Mouse (Mus musculus): ENCODE results near the gene 2210016F16Rik. TPM values are rescaled to one million over a fixed set of nuclear protein-coding genes. Genes with fewer than 3 reads are reported as not detected.
A peak's percentile ranks its signal among the peaks of the same experiment; 100 is the strongest.

Gene 2210016F16Rik
- polyA plus RNA-seq, 1 experiment from 2014 or later: 31.2 TPM

GRCm38 (mm10) chr13:58389324-58389951 is 4.4 kb upstream of the 2210016F16Rik start:
- ATAC-seq (ENCODE audit: insufficient read depth, low FRiP score, low TSS enrichment): no peak
- WGBS: 78% methylated on average over 2 of the region's 2 CpGs
- H3K27me3 ChIP-seq (ENCODE audit: control insufficient read depth, insufficient read depth, low read length): no peaks in the 10 kb centered on the region
- H3K4me2 ChIP-seq (ENCODE audit: low read depth): no peak overlapping the region
- no peak overlapping the region for H3K9ac ChIP-seq (ENCODE audit: low read length)
- H3K4me3 ChIP-seq (ENCODE audit: low read depth, low read length): no peak overlapping the region
- H3K27ac ChIP-seq (ENCODE audit: low read depth, low read length): no peak overlapping the region
- no peaks in the 10 kb centered on the region for H3K9me3 ChIP-seq (ENCODE audit: control insufficient read depth, low read length)
- no peaks in the 10 kb centered on the region for H3K36me3 ChIP-seq (ENCODE audit: control insufficient read depth, insufficient read depth, low read length)
- H3K4me1 ChIP-seq (ENCODE audit: control insufficient read depth, insufficient read depth, low read length): no peaks in the 10 kb centered on the region; the same call in 1 of the 2 replicates
- no peak for DNase-seq (ENCODE audit: low spot score)

- H3K36me3 ChIP-seq (ENCODE audit: control insufficient read depth, insufficient read depth, low read length): no peaks in the 10 kb centered on the region
- no peak overlapping the region for H3K27ac ChIP-seq (ENCODE audit: low read depth, low read length)
- no peaks in the 10 kb centered on the region for H3K9me3 ChIP-seq (ENCODE audit: control insufficient read depth, low read length)
- H3K27me3 ChIP-seq (ENCODE audit: control insufficient read depth, insufficient read depth, low read length): no peaks in the 10 kb centered on the region
- ATAC-seq (ENCODE audit: insufficient read depth, low FRiP score, low TSS enrichment): no peak
- WGBS: 58% methylated on average over 3 of the region's 3 CpGs
- DNase-seq (ENCODE audit: low spot score): no peak
- no peak overlapping the region for H3K4me3 ChIP-seq (ENCODE audit: low read depth, low read length)
- H3K9ac ChIP-seq (ENCODE audit: low read length): no peak overlapping the region
- no peaks in the 10 kb centered on the region; the same call in 1 of the 2 replicates for H3K4me1 ChIP-seq (ENCODE audit: control insufficient read depth, insufficient read depth, low read length)
- no peak overlapping the region for H3K4me2 ChIP-seq (ENCODE audit: low read depth)
Measured at GRCm38 (mm10) chr13:58388379-58388778, 3.4 kb upstream of the 2210016F16Rik start.

- no peaks in the 10 kb centered on the region for H3K9me3 ChIP-seq (ENCODE audit: control insufficient read depth, low read length)
- WGBS: 18% methylated on average over 7 of the region's 7 CpGs
- no peak overlapping the region for H3K9ac ChIP-seq (ENCODE audit: low read length)
- H3K27ac ChIP-seq (ENCODE audit: low read depth, low read length): no peak overlapping the region
- DNase-seq (ENCODE audit: low spot score) (peak; percentile 72), ATAC-seq (ENCODE audit: insufficient read depth, low FRiP score, low TSS enrichment) (no peak)
- H3K4me2 ChIP-seq (ENCODE audit: low read depth): no peak overlapping the region
- H3K36me3 ChIP-seq (ENCODE audit: control insufficient read depth, insufficient read depth, low read length): no peaks in the 10 kb centered on the region
- H3K4me3 ChIP-seq (ENCODE audit: low read depth, low read length): no peak overlapping the region
- H3K4me1 ChIP-seq (ENCODE audit: control insufficient read depth, insufficient read depth, low read length): no peaks in the 10 kb centered on the region; the same call in 1 of the 2 replicates
- no peaks in the 10 kb centered on the region for H3K27me3 ChIP-seq (ENCODE audit: control insufficient read depth, insufficient read depth, low read length)
Measured at GRCm38 (mm10) chr13:58387948-58388347, 2.9 kb upstream of the 2210016F16Rik start.

- H3K4me3 ChIP-seq (ENCODE audit: low read depth, low read length): peak overlapping the region; percentile 79
- WGBS: 89% methylated on average over 7 of the region's 7 CpGs
Measured at GRCm38 (mm10) chr13:58385547-58385920, 509 bp upstream of the 2210016F16Rik start.

GRCm38 (mm10) chr13:58384371-58384770 is 654 bp downstream of the 2210016F16Rik start:
- no peak; the same call in 1 of the 2 replicates for ATAC-seq (ENCODE audit: insufficient read depth, low FRiP score, low TSS enrichment)
- Histone ChIP-seq H3K27me3 (ENCODE audit: control insufficient read depth, insufficient read depth, low read length) (no peaks in the 10 kb centered on the region), H3K4me2 (ENCODE audit: low read depth) (peak overlapping the region; percentile 80), H3K9ac (ENCODE audit: low read length) (peak overlapping the region; percentile 76), H3K4me3 (ENCODE audit: low read depth, low read length) (peak overlapping the region; percentile 79), H3K27ac (ENCODE audit: low read depth, low read length) (no peak overlapping the region), H3K36me3 (ENCODE audit: control insufficient read depth, insufficient read depth, low read length) (peaks cover 21% of the 10 kb centered on the region), H3K9me3 (ENCODE audit: control insufficient read depth, low read length) (peaks cover 9% of the 10 kb centered on the region; the same call in 1 of the 2 replicates), H3K4me1 (ENCODE audit: control insufficient read depth, insufficient read depth, low read length) (no peaks in the 10 kb centered on the region; the same call in 1 of the 2 replicates)
- WGBS: 60% methylated on average over 10 of the region's 11 CpGs
- no peak for DNase-seq (ENCODE audit: low spot score)

More at GRCm38 (mm10) chr13:58385547-58385920, 509 bp upstream of the 2210016F16Rik start:
- no peak for ATAC-seq (ENCODE audit: insufficient read depth, low FRiP score, low TSS enrichment)
- Histone ChIP-seq H3K9ac (ENCODE audit: low read length) (peak overlapping the region; percentile 76), H3K27ac (ENCODE audit: low read depth, low read length) (no peak overlapping the region), H3K27me3 (ENCODE audit: control insufficient read depth, insufficient read depth, low read length) (no peaks in the 10 kb centered on the region), H3K9me3 (ENCODE audit: control insufficient read depth, low read length) (peaks cover 9% of the 10 kb centered on the region; the same call in 1 of the 2 replicates), H3K4me2 (ENCODE audit: low read depth) (peak overlapping the region; percentile 80), H3K36me3 (ENCODE audit: control insufficient read depth, insufficient read depth, low read length) (peaks cover 17% of the 10 kb centered on the region), H3K4me1 (ENCODE audit: control insufficient read depth, insufficient read depth, low read length) (no peaks in the 10 kb centered on the region; the same call in 1 of the 2 replicates)
- DNase-seq (ENCODE audit: low spot score): no peak

GRCm38 (mm10) chr13:58373153-58373470 is 11.9 kb downstream of the 2210016F16Rik start:
- no peak for DNase-seq (ENCODE audit: low spot score)
- H3K36me3 ChIP-seq (ENCODE audit: control insufficient read depth, insufficient read depth, low read length): no peaks in the 10 kb centered on the region
- no peak overlapping the region for H3K4me3 ChIP-seq (ENCODE audit: low read depth, low read length)
- no peak overlapping the region for H3K9ac ChIP-seq (ENCODE audit: low read length)
- H3K27me3 ChIP-seq (ENCODE audit: control insufficient read depth, insufficient read depth, low read length): no peaks in the 10 kb centered on the region
- no peak for ATAC-seq (ENCODE audit: insufficient read depth, low FRiP score, low TSS enrichment)
- no peaks in the 10 kb centered on the region for H3K9me3 ChIP-seq (ENCODE audit: control insufficient read depth, low read length)
- no peak overlapping the region for H3K27ac ChIP-seq (ENCODE audit: low read depth, low read length)
- no peak overlapping the region for H3K4me2 ChIP-seq (ENCODE audit: low read depth)
- H3K4me1 ChIP-seq (ENCODE audit: control insufficient read depth, insufficient read depth, low read length): no peaks in the 10 kb centered on the region
- WGBS: 95% methylated on average over 2 of the region's 2 CpGs

- ATAC-seq (ENCODE audit: insufficient read depth, low FRiP score, low TSS enrichment): no peak
- DNase-seq (ENCODE audit: low spot score): no peak
- H3K4me2 ChIP-seq (ENCODE audit: low read depth): no peak overlapping the region
- H3K27ac ChIP-seq (ENCODE audit: low read depth, low read length): no peak overlapping the region
- no peaks in the 10 kb centered on the region for H3K36me3 ChIP-seq (ENCODE audit: control insufficient read depth, insufficient read depth, low read length)
- WGBS: 88% methylated on average over 5 of the region's 5 CpGs
- no peaks in the 10 kb centered on the region for H3K27me3 ChIP-seq (ENCODE audit: control insufficient read depth, insufficient read depth, low read length)
- H3K9me3 ChIP-seq (ENCODE audit: control insufficient read depth, low read length): no peaks in the 10 kb centered on the region
- H3K4me3 ChIP-seq (ENCODE audit: low read depth, low read length): no peak overlapping the region
- H3K9ac ChIP-seq (ENCODE audit: low read length): no peak overlapping the region
- H3K4me1 ChIP-seq (ENCODE audit: control insufficient read depth, insufficient read depth, low read length): no peaks in the 10 kb centered on the region
Measured at GRCm38 (mm10) chr13:58372278-58373152, 12.5 kb downstream of the 2210016F16Rik start.

- ATAC-seq (ENCODE audit: insufficient read depth, low FRiP score, low TSS enrichment) (no peak), DNase-seq (ENCODE audit: low spot score) (no peak)
- Histone ChIP-seq H3K9ac (ENCODE audit: low read length) (no peak overlapping the region), H3K36me3 (ENCODE audit: control insufficient read depth, insufficient read depth, low read length) (no peaks in the 10 kb centered on the region), H3K27ac (ENCODE audit: low read depth, low read length) (no peak overlapping the region), H3K4me1 (ENCODE audit: control insufficient read depth, insufficient read depth, low read length) (no peaks in the 10 kb centered on the region), H3K4me3 (ENCODE audit: low read depth, low read length) (no peak overlapping the region), H3K4me2 (ENCODE audit: low read depth) (no peak overlapping the region), H3K27me3 (ENCODE audit: control insufficient read depth, insufficient read depth, low read length) (no peaks in the 10 kb centered on the region), H3K9me3 (ENCODE audit: control insufficient read depth, low read length) (no peaks in the 10 kb centered on the region)
- WGBS: 81% methylated on average over 4 of the region's 4 CpGs
Measured at GRCm38 (mm10) chr13:58368835-58369234, 16.2 kb downstream of the 2210016F16Rik start.

Measured in neural tube, embryonic 11.5 days (tissue).